Mouse (Mus musculus): Measurements from ENCODE around the gene Cfap43. TPM values are rescaled to one million over a fixed set of nuclear protein-coding genes. Genes with fewer than 3 reads are reported as not detected.
"Not testable (repeated sequence)": the region's sequence is repeated elsewhere in the genome, so short reads cannot be mapped to it uniquely, and the experiment has no call there.

The Cfap43 gene
- polyA plus RNA-seq, 1 experiment = not detected

DNA sequence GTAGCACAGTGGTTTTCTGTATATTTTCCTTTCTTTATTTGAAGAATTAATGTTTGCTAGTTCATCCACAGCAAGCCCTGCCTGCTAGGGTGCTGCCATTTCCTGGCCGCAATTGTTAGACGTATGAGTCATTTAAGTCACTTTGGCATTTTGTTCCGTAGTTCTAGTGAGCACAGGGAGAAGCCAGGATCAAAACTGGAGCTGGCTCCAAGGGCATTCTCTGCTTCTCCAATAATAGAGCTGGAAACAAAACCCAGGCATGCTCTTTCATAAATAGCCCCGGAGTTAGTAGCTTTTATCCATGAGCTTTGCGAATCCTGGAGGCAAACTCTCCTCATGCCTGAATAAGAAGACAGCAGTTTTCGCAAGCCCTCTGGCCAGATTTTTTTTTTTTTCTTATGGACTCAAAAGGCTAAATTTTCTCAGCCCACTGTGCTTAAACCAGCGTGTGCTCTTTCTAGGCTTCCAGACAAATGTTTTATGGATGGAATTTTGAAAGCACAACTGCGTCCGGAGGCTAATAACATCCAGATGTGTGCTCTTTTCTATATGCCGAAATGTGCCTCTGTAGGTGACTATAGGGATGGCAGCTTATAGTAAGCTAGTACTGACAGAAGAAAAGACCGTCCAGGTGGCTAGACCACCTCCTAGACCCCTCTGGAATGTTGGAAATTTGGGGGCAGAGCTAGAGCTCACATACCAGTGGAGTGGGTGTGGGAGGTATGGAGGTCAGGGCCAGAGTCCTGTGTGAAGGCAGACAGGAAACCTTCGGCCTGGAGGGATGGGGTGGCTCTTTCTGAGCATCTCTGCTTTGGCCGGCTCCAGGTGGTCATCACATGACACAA lies 64.9 kb downstream of the Cfap43 start:
- no peaks in the 10 kb centered on the region; the same call in 1 of the 2 replicates for H3K36me3 ChIP-seq (ENCODE audit: control insufficient read depth, insufficient read depth, low read length)
- DNase-seq = no peak
- 0 out of 2 replicates have a peak overlapping the region, but pooled peaks have one; percentile 8 for H3K27ac ChIP-seq (ENCODE audit: insufficient read depth, low read depth, low read length)
- H3K4me3 ChIP-seq (ENCODE audit: insufficient read depth, low read depth, low read length) = peak overlapping the region; percentile 58
- WGBS = 18% methylated on average over 13 of the region's 13 CpGs
- H3K4me1 ChIP-seq (ENCODE audit: control insufficient read depth, insufficient read depth, low read length) = peaks cover 6% of the 10 kb centered on the region; the same call in 1 of the 2 replicates
- H3K27me3 ChIP-seq (replicated peaks; ENCODE audit: control insufficient read depth, insufficient read depth, low read length) = no peaks in the 10 kb centered on the region
- TF ChIP-seq CTCF (conservative IDR thresholded peaks at IDR 0.05; ENCODE audit: insufficient read depth, insufficient read length, low read depth, low read length) (no peak), POLR2A (IDR thresholded peaks at IDR 0.05; ENCODE audit: low read depth, low read length) (no peak)

DNA sequence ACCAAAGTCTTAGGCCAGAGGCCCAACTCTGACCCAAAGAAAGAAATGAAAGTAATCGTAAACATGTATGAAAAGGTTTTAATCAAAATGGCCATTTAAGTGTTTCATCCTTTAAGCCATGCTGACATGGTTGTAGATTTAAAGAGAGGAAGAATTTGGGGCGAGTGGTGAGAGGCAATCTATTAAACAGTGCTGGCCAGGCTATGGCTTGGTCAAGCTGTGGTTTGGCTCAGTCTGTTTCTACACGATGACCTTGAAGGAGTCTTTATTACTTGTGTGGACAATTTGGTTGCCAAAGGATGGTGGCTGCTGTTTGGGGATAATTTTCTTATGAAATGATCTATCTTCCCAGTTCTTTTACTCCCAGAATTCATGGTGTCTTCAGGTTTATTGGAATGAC lies 66.0 kb downstream of the Cfap43 start:
- no peak overlapping the region for H3K4me3 ChIP-seq (ENCODE audit: insufficient read depth, low read depth, low read length)
- no peaks in the 10 kb centered on the region for H3K36me3 ChIP-seq (ENCODE audit: control insufficient read depth, insufficient read depth, low read length)
- no peaks in the 10 kb centered on the region for H3K27me3 ChIP-seq (replicated peaks; ENCODE audit: control insufficient read depth, insufficient read depth, low read length)
- no peak for DNase-seq
- TF ChIP-seq POLR2A (IDR thresholded peaks at IDR 0.05; ENCODE audit: low read depth, low read length) (no peak), CTCF (conservative IDR thresholded peaks at IDR 0.05; ENCODE audit: insufficient read depth, insufficient read length, low read depth, low read length) (no peak)
- H3K27ac ChIP-seq (ENCODE audit: insufficient read depth, low read depth, low read length) = no peak overlapping the region
- H3K4me1 ChIP-seq (ENCODE audit: control insufficient read depth, insufficient read depth, low read length) = peaks cover 6% of the 10 kb centered on the region; the same call in 1 of the 2 replicates
- 89% methylated on average over 3 of the region's 3 CpGs for WGBS

DNA sequence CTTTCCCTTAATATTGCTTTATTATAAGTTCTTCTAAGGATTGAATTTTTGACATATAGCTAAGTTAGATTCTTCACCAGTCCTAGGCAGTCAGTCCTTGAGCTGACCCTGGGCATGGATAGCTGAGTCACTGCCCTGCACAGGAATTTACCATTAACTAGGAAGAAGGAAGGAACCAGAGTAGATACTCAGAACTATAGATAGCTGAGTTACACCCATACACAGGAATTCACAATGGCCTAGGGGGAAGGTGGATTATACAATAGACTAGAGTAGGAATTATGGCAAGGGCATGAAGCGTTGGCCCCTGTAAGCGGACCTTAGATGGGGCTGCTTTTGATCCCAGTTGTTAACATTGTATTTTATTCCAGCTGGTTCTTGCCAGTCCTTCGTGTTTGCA lies 67.0 kb downstream of the Cfap43 start:
- DNase-seq; H3K27ac ChIP-seq (ENCODE audit: insufficient read depth, low read depth, low read length); H3K36me3 ChIP-seq (ENCODE audit: control insufficient read depth, insufficient read depth, low read length); H3K4me1 ChIP-seq (ENCODE audit: control insufficient read depth, insufficient read depth, low read length); H3K27me3 ChIP-seq (replicated peaks; ENCODE audit: control insufficient read depth, insufficient read depth, low read length); H3K4me3 ChIP-seq (ENCODE audit: insufficient read depth, low read depth, low read length): not testable (repeated sequence)
- 80% methylated on average over 3 of the region's 3 CpGs for WGBS

DNA sequence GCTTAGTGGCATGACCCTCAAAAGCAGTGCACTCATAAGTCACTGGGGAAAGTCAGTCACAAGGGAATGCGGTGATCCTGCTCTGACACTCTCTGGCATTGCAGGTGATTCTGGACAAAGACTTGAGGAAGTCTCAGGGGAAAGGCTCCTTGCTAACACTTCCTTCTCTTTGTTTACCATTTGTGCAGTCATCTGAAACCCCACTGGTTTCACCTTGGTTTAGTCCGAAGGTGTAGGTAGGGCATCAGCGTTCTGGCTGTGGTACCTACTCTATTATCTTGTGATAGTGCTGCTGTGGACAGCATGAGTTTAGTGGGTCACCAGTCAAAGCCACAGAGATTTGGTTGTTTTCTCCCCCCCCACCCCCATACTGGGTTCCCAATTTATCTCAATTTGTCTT lies 69.4 kb downstream of the Cfap43 start:
- Histone ChIP-seq H3K4me1 (ENCODE audit: control insufficient read depth, insufficient read depth, low read length) (peaks cover 3% of the 10 kb centered on the region; the same call in 1 of the 2 replicates), H3K4me3 (ENCODE audit: insufficient read depth, low read depth, low read length) (no peak overlapping the region), H3K27me3 (replicated peaks; ENCODE audit: control insufficient read depth, insufficient read depth, low read length) (no peaks in the 10 kb centered on the region), H3K27ac (ENCODE audit: insufficient read depth, low read depth, low read length) (no peak overlapping the region), H3K36me3 (ENCODE audit: control insufficient read depth, insufficient read depth, low read length) (no peaks in the 10 kb centered on the region)
- 84% methylated on average over 3 of the region's 3 CpGs for WGBS
- TF ChIP-seq CTCF (conservative IDR thresholded peaks at IDR 0.05; ENCODE audit: insufficient read depth, insufficient read length, low read depth, low read length) = no peak
- TF ChIP-seq POLR2A (IDR thresholded peaks at IDR 0.05; ENCODE audit: low read depth, low read length) = no peak
- no peak for DNase-seq

DNA sequence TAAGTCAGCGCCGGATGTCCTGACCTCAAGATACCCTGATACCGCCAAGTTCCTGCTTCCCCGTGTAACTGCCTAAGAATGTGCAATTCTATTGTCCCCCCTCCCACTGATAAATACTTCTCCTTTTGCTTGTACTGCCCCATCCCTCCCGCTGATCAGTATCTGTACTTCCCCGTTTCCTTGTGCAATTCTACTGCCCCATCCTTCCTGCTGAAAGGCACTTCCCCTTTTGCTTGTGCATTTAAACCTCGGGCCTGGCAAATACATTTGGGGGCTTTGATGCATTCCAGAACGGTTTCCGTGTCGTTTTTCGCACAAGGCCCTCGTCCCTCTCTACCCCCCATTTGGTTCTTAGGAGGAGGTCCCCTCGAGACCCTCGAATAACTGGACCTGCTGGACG lies 77.9 kb downstream of the Cfap43 start:
- H3K4me1 ChIP-seq (ENCODE audit: control insufficient read depth, insufficient read depth, low read length); H3K36me3 ChIP-seq (ENCODE audit: control insufficient read depth, insufficient read depth, low read length); H3K27me3 ChIP-seq (replicated peaks; ENCODE audit: control insufficient read depth, insufficient read depth, low read length); DNase-seq; H3K4me3 ChIP-seq (ENCODE audit: insufficient read depth, low read depth, low read length); H3K27ac ChIP-seq (ENCODE audit: insufficient read depth, low read depth, low read length): not testable (repeated sequence)
- 76% methylated on average over 15 of the region's 15 CpGs for WGBS

DNA sequence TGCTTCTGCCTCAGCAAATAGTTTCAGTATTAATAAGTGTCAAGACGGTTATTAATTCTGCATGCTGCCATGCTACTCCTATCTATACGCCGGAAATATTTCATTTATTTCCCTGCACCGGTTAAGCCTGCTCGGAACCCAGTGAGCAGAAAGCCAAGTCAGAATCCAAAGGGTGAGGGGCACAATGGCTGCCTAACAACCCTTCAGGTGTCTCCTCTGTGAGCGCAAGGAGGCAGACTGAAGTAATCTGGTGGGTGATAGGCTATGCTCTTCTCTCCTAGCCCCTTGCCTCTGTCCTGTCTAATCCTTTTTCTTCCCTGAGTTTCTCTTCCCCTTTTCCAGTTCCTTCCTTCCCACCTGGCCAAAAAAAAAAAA lies 81.6 kb downstream of the Cfap43 start:
- 3% methylated on average over 6 of the region's 6 CpGs for WGBS
- H3K27ac ChIP-seq (ENCODE audit: insufficient read depth, low read depth, low read length) = no peak overlapping the region

DNA sequence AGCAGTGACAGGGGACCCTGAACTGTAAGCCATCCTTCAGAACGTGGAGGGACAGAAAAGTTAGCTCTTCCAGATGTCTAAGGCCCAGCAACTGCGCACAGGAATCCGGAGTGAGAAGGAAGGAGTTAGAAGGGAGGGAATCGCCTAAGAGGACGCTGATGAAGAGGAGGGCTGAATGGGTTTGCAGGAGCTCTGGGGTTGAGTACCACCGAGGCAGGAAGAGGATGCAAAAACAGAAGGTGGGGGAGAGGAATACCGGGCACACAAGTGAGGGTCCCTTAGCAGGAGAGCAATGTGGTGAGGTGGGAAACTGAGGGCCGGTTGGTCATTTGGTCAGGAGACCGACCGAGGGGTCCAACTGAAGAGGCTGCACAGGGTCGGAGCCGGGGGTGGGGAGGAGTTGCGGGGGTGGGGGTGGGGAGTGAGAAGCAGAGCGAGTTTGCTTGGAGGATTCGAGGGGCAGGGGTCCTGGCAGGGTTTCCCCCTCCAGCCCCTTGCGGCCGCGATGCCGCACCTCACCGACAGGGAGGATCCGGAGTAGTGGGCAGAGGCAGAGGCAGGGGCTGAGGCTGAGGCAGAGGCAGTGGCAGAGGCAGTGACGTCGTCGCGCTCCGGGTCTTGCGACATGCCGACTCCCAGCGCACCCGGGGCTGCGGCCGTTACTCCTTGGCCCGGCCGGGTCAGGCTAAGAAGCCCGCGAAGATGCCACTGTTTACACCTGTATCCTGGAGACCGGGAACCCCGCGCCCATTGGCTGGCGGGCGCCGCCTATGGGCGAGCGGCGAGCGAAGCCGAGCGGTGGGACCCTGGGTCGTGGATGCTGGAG lies 82.2 kb downstream of the Cfap43 start:
- TF ChIP-seq CTCF (conservative IDR thresholded peaks at IDR 0.05; ENCODE audit: insufficient read depth, insufficient read length, low read depth, low read length) = no peak
- Histone ChIP-seq H3K4me1 (ENCODE audit: control insufficient read depth, insufficient read depth, low read length) (no peaks in the 10 kb centered on the region), H3K27ac (ENCODE audit: insufficient read depth, low read depth, low read length) (no peak overlapping the region), H3K36me3 (ENCODE audit: control insufficient read depth, insufficient read depth, low read length) (no peaks in the 10 kb centered on the region), H3K27me3 (replicated peaks; ENCODE audit: control insufficient read depth, insufficient read depth, low read length) (0 out of 2 replicates have a peak, but pooled peaks cover 2% of the 10 kb centered on the region), H3K4me3 (ENCODE audit: insufficient read depth, low read depth, low read length) (peak overlapping the region; percentile 19)
- 6% methylated on average over 49 of the region's 49 CpGs for WGBS
- DNase-seq = peak; percentile 24

More for the DNA sequence above, 81.6 kb downstream of the Cfap43 start:
- peak overlapping the region; percentile 19 for H3K4me3 ChIP-seq (ENCODE audit: insufficient read depth, low read depth, low read length)
- TF ChIP-seq CTCF (conservative IDR thresholded peaks at IDR 0.05; ENCODE audit: insufficient read depth, insufficient read length, low read depth, low read length) (no peak), POLR2A (IDR thresholded peaks at IDR 0.05; ENCODE audit: low read depth, low read length) (no peak)
- no peaks in the 10 kb centered on the region for H3K4me1 ChIP-seq (ENCODE audit: control insufficient read depth, insufficient read depth, low read length)
- no peak for DNase-seq
- H3K36me3 ChIP-seq (ENCODE audit: control insufficient read depth, insufficient read depth, low read length) = no peaks in the 10 kb centered on the region
- H3K27me3 ChIP-seq (replicated peaks; ENCODE audit: control insufficient read depth, insufficient read depth, low read length) = 0 out of 2 replicates have a peak, but pooled peaks cover 2% of the 10 kb centered on the region

Measured in kidney, adult 2 months (tissue).